Mouse (Mus musculus) R1 (cell line): Measurements from ENCODE around the gene Kifc1.

Source experiments
- DNase-seq: peaks from one replicate; pipeline ENCODE4 v3.0.0-alpha.2; 2018; ENCODE audit warnings: low read depth, low spot score

The Kifc1 gene

DNA sequence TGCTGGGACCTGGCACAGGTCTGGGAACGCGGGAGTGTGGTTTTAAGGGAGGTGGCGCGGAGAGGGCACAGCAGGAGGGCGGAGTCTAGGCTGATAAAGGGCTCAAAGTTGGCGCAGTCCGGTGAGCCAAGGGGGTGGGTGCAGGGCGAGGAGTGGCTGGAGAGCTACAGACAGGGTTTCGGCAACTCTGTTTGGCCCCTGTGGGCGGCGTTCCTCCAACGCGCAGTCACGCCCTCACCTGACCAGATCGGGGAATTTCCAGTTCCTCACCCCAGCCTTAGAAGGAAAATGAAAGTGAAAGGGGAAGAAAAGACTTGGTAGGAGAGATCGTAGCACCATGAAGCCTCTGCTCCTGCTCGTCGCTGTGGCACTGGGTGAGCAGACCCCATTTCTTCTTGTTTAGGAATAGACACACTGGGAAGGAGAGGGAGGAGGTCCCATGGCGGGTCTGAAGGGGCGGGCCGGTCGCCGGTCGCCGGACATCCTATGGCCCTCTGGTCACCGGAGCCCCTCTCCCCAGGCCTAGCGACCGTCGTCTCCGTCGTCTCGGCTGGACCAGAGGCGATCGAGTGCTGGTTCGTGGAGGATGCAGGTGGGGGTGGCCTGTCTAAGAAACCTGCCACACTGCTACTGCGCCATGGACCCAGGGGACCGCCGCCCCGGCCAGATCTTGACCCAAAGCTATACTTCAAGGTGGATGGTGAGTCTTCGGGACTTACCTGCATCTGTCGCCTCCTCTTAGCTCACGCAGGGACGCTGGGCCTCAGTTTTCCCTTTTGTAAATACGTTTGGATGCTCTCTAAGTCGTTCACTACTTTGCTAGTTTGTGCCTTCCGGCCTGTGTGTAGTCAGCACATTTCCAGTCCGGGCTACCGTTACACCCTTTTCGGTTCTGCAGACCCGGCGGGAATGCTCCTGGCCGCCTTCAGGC, 29.2 kb upstream of the Kifc1 start:
- DNase-seq, result peak; percentile 89

DNA sequence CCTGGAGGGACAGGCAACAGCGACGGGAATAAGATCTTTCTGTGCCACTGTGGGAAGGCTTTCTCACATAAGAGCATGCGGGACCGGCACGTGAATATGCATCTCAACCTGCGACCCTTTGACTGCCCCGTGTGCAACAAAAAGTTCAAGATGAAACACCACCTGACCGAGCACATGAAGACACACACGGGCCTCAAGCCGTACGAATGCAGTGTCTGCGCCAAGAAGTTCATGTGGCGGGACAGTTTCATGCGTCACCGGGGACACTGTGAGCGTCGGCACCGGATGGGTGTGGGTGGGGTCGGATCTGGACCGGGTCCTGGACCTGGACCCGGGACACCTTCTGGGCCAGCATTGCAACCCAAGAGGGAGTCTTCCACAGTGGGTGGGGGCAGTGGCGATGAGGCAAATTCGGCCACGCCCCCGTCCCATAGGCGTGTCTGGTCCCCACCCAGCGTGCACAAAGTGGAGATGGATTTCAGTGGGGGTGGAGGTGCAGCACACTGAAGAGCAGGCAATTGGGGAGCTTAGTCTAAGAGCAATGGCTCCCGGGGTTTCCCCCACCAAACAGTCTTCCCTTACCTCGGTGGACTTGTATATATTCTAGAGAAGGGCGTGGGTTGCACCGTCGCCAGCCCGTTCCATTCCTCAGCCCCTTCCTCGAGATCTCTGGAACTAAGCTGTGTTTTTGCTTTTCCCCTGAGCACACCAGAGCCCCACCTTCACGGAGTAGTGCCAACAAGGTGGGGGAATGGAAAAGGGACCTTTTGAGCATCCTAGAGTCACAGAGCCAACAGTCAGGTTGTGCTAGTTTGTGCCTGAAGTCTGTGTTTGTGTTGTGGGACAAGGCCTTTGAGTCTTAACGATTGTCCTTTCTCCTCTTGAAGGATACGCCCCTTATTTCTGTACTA, 28.1 kb upstream of the Kifc1 start:
- peak; percentile 69 for DNase-seq

DNA sequence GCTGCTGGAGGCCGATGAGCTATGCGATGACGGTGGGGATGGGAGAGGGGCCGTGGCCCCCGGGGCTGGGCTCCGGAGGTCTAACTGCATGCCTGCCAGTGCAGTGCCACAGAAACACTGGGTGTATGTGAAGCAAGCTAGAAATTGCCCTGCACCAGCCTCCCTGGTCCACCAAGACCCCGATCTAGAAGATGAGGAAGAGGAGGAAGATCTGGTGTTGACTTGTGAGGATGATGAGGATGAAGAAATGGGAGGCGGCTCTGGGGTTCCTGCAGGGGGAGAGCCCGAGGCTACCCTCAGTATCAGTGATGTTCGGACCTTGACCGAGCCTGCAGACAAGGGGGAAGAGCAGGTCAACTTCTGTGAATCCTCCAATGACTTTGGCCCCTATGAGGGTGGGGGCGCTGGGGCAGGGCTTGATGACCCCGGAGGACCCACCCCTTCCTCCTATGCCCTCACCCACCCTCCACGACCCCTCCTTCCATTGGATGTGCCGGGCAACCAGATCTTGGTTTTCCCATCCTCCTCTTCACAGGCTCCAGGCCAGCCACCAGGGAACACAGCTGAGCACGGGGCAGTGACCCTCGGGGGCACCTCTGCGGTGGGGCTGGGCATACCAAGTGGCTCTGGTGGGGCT, 27.3 kb upstream of the Kifc1 start:
- no peak for DNase-seq

- DNase-seq, result no peak
Observed at GRCm38 (mm10) chr17:33916847-33917655, 26.6 kb upstream of the Kifc1 start.

DNA sequence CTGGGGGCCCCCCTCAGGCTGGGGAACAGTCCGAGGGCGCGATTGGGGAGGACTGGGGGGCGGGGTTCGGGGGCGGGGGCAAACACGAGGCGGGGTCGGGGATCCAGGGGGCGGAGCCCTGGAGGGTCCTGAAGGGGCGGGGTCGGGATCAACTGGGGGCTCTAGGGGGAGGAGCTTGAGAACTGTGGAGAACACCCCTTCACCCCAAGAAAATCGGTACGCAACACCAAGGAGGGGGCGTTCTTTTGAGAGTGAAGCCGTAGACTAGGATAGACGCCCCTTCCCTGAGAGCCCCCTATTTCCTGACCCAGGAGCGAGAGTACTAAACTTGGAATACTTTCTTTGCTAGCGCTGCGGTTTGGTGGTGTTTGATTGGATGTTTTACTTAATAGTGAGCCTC, 25.8 kb upstream of the Kifc1 start:
- peak; percentile 80 for DNase-seq

- peak; percentile 100 for DNase-seq
Observed at GRCm38 (mm10) chr17:33915671-33916250, 25.3 kb upstream of the Kifc1 start, which contains the start of the genes Tapbp and Zbtb22. Gene Tapbp (plus strand): TSS chr17:33915899. Gene Zbtb22 (plus strand): TSS chr17:33915904.

DNA sequence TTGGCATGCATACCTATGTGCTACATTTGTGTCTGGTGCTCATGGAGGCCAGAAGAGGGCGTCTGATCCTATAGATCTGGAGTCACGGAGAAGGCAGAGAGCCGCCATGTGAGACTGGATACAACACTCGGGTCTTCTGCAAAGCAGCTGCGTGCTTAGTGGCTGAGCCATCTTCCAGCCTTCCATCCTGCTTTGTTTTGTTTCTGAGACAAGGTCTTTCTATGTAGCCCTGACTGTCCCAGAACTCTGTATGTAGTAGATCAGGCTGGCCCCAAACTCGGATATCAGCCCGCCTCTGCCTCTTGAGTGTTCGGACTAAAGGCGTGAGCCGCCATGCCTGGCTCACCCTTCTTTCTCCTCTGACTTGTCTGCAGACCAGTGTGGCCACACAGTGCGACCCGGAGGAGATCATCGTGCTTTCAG, 24.5 kb upstream of the Kifc1 start:
- peak; percentile 88 for DNase-seq

GRCm38 (mm10) chr17:33913905-33914304, 23.4 kb upstream of the Kifc1 start:
- DNase-seq, result no peak

- no peak for DNase-seq
Observed at GRCm38 (mm10) chr17:33913264-33913663, 22.8 kb upstream of the Kifc1 start.

- peak; percentile 56 for DNase-seq
Observed at GRCm38 (mm10) chr17:33911813-33912414, 21.5 kb upstream of the Kifc1 start.

DNA sequence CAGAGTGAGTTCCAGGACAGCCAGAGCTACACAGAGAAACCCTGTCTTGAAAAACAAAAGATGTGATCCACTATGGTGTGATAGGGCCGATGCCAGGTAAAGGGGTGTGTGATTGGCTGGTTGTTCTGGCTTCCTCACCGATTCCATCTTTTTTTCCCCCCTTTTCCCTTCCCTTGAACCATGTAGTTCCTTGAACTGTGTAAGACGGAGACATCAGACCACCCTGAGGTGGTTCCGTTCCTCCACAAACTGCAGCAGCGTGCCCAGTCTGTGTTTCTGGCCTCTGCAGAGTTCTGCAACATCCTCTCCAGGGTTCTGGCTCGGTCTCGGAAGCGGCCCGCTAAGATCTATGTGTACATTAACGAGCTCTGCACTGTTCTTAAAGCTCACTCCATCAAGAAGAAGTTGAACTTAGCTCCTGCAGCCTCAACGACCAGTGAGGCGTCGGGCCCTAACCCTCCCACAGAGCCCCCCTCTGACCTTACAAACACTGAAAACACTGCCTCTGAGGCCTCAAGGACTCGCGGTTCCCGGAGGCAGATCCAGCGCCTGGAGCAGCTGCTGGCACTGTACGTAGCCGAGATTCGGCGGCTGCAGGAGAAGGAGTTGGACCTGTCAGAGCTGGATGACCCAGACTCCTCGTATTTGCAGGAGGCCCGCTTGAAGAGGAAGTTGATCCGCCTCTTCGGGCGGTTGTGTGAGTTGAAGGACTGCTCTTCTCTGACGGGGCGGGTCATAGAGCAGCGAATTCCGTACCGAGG, 20.8 kb upstream of the Kifc1 start:
- DNase-seq, result peak; percentile 40

- DNase-seq, result peak; percentile 52
Observed at GRCm38 (mm10) chr17:33910346-33911051, 20.0 kb upstream of the Kifc1 start.

GRCm38 (mm10) chr17:33909869-33910250, 19.4 kb upstream of the Kifc1 start:
- peak; percentile 82 for DNase-seq

DNA sequence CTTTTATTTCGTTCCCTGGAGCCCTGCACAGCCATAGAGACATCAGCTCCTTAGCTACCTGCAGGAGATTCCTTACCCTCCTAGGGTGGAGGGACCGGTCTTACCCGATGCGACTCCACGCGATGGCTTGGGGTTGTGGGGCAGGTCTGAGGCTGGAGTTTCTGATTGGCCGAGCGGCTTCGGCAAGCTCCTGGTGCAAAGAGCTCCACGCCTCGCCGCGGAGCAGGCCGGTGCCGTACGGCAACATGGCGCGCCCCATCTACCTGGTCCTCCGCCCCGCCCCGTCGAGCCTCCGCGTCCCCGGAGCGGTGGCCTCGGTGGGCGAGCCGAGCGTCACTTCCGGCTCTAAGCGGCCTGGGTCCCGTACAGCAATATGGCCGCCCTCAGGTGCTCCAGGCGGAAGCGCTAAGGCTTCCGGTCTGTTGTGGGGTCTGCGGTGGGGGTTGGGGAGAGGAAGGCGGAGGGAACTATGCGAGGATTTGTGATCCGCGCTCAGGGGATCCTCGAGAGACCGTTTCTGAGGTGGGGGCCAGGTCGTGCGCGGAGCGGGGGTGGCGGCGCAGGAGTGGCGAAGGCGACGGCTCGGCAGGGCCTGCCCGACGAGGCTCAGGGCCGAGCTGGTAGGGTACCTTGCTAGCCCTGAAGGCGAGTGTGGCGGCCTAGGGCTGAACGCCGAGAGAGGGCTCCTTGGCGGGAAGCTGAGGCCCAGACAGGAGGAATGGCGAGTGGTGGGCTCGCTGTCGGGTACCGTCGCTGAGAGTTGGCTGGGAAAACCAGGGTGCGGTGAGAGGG, 18.8 kb upstream of the Kifc1 start, which contains the start of gene Daxx:
Gene Daxx, plus strand, starts transcription at position 338 of the 792 bp plus-strand sequence.
- peak; percentile 98 for DNase-seq

DNA sequence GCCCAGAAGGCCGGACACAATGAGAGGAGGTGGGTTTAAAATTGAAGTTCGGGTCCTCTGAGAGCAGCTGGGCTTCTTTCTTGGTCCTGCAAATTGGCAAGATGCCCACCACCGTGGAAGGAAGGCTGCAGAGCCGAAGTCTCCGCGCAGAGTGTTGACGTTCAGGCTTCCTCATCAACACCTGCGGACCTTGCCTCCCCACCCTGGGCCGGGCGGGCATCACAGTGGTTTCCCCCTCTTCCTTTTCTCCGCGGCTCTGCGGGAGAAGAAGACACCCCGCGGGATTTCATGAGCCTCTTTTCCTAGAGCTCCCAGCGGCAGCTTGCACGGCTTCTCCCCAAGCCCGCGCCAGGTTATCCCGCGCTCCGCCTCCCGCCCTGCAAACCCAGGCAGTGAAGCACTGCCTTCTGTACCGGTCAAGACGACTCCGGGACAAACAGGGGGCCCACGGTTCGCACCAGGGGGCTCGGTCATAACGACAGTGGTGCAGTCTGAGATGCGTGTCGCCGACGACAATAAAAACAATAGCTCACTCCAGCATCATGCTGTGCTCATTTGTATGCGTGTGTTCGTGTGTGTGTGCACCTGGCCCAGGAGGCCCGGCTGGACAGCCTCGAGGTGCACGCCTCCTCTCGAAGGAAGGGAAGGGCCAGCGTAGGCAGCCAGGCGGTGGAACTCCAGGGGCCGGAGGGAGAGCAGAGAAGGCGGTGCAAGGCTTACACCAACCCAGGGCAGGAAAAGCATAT, 18.0 kb upstream of the Kifc1 start:
- DNase-seq, result peak; percentile 75

DNA sequence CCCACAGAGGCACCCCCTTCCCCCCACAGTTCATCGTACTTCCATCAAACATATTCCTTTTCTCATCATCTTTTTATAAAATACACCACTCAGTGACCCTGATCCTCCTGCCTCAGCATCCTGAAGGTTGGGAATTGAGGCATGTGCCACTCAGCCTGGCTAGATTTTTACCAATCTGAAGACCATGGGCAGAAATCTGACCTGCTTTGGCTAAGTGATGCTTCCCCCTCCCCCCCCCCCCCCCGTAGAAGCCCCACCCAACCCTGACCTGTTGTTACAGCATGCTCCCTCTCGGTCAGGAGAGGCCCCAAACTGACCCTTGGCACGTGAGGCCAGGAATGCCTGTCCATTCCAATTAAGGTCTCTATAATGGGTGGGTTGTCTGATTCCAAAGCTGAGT, 14.4 kb upstream of the Kifc1 start, which contains the start of gene Platr17:
Gene Platr17, plus strand, starts transcription at position 301 of the 400 bp plus-strand sequence.
- DNase-seq, result peak; percentile 60
